Mouse (Mus musculus) layer of hippocampus, adult 9-10 months (tissue): ENCODE results near the gene Ttll13.

ENCODE experiments used
- DNase-seq: peaks from one replicate; pipeline ENCODE4 v3.0.0; 2022; ENCODE audit warnings: low spot score

Gene Ttll13

GRCm38 (mm10) chr7:80214459-80214858 is 31.7 kb upstream of the Ttll13 start:
- no peak for DNase-seq

GRCm38 (mm10) chr7:80215398-80215797 is 30.8 kb upstream of the Ttll13 start:
- peak; percentile 62 for DNase-seq

- DNase-seq, result no peak
Measured at GRCm38 (mm10) chr7:80216566-80216965, 29.6 kb upstream of the Ttll13 start.

GRCm38 (mm10) chr7:80218666-80219065 is 27.5 kb upstream of the Ttll13 start:
- no peak for DNase-seq

- no peak for DNase-seq
Measured at GRCm38 (mm10) chr7:80220237-80220797, 25.9 kb upstream of the Ttll13 start.

- no peak for DNase-seq
Measured at GRCm38 (mm10) chr7:80221179-80221750, 24.9 kb upstream of the Ttll13 start.

- no peak for DNase-seq
Measured at GRCm38 (mm10) chr7:80227065-80227464, 19.1 kb upstream of the Ttll13 start.

GRCm38 (mm10) chr7:80230196-80230595 is 16.0 kb upstream of the Ttll13 start:
- no peak for DNase-seq

- DNase-seq, result no peak
Measured at GRCm38 (mm10) chr7:80231971-80232488, 14.1 kb upstream of the Ttll13 start.

- peak; percentile 89 for DNase-seq
Measured at GRCm38 (mm10) chr7:80232489-80233029, 13.6 kb upstream of the Ttll13 start, which contains the start of the genes Cib1 and Gdpgp1. Gene Cib1 (minus strand): TSS chr7:80232813. Gene Gdpgp1 (plus strand): TSS chr7:80232865.

- DNase-seq, result no peak
Measured at GRCm38 (mm10) chr7:80233799-80234198, 12.4 kb upstream of the Ttll13 start.

- DNase-seq, result no peak
Measured at GRCm38 (mm10) chr7:80238542-80238941, 7.6 kb upstream of the Ttll13 start.

GRCm38 (mm10) chr7:80241661-80242060 is 4.5 kb upstream of the Ttll13 start:
- no peak for DNase-seq

- no peak for DNase-seq
Measured at GRCm38 (mm10) chr7:80244851-80245250, 1.3 kb upstream of the Ttll13 start.

- DNase-seq, result no peak
Measured at GRCm38 (mm10) chr7:80246859-80247258, 683 bp downstream of the Ttll13 start.

GRCm38 (mm10) chr7:80252437-80252836 is 6.3 kb downstream of the Ttll13 start:
- no peak for DNase-seq

GRCm38 (mm10) chr7:80252886-80253285 is 6.7 kb downstream of the Ttll13 start:
- DNase-seq, result no peak

- no peak for DNase-seq
Measured at GRCm38 (mm10) chr7:80255981-80256380, 9.8 kb downstream of the Ttll13 start.

- no peak for DNase-seq
Measured at GRCm38 (mm10) chr7:80257706-80258105, 11.5 kb downstream of the Ttll13 start.

GRCm38 (mm10) chr7:80260625-80261371 is 14.6 kb downstream of the Ttll13 start, which contains the start of gene Ngrn:
Gene Ngrn (plus strand): TSS chr7:80261215.
- DNase-seq, result peak; percentile 60

GRCm38 (mm10) chr7:80261372-80261990 is 15.3 kb downstream of the Ttll13 start:
- no peak for DNase-seq

- DNase-seq, result no peak
Measured at GRCm38 (mm10) chr7:80264606-80265005, 18.4 kb downstream of the Ttll13 start.
